Mouse (Mus musculus) mesoderm, embryonic 11.5 days (tissue): Measurements from ENCODE around the gene Stra6.

Experiments
- DNase-seq: peaks from one replicate; pipeline ENCODE4 v3.0.0-alpha.2; 2012; ENCODE audit warnings: low read depth, low spot score

The Stra6 gene

GRCm38 (mm10) chr9:58049861-58050260 lies 13.7 kb upstream of the Stra6 start:
- no peak for DNase-seq

- no peak for DNase-seq
These were observed 11.7 kb upstream of the Stra6 start for GRCm38 (mm10) chr9:58051937-58052336.

- peak; percentile 69 for DNase-seq
These were observed 10.5 kb upstream of the Stra6 start for GRCm38 (mm10) chr9:58053102-58053501.

- DNase-seq = no peak
These were observed 10.0 kb upstream of the Stra6 start for GRCm38 (mm10) chr9:58053544-58053943.

- DNase-seq = no peak
These were observed 9.6 kb upstream of the Stra6 start for GRCm38 (mm10) chr9:58054032-58054431.

- DNase-seq = no peak
These were observed 7.9 kb upstream of the Stra6 start for GRCm38 (mm10) chr9:58055666-58056065.

- no peak for DNase-seq
These were observed 3.7 kb upstream of the Stra6 start for GRCm38 (mm10) chr9:58059920-58060319.

- peak; percentile 86 for DNase-seq
These were observed 2.6 kb upstream of the Stra6 start for GRCm38 (mm10) chr9:58060677-58061667.

GRCm38 (mm10) chr9:58065532-58065931 lies 1.9 kb downstream of the Stra6 start:
- no peak for DNase-seq

- no peak for DNase-seq
These were observed 2.6 kb downstream of the Stra6 start for GRCm38 (mm10) chr9:58065977-58066730.

- no peak for DNase-seq
These were observed 3.1 kb downstream of the Stra6 start for GRCm38 (mm10) chr9:58066731-58067095.

- no peak for DNase-seq
These were observed 4.0 kb downstream of the Stra6 start for GRCm38 (mm10) chr9:58067546-58067945.

GRCm38 (mm10) chr9:58074561-58074960 lies 11.0 kb downstream of the Stra6 start:
- DNase-seq = no peak

GRCm38 (mm10) chr9:58084586-58084985 lies 21.0 kb downstream of the Stra6 start:
- no peak for DNase-seq

GRCm38 (mm10) chr9:58085074-58085473 lies 21.5 kb downstream of the Stra6 start:
- no peak for DNase-seq

- no peak for DNase-seq
These were observed 22.6 kb downstream of the Stra6 start for GRCm38 (mm10) chr9:58086203-58086602.

GRCm38 (mm10) chr9:58086861-58087260 lies 23.3 kb downstream of the Stra6 start:
- DNase-seq = no peak

- no peak for DNase-seq
These were observed 23.9 kb downstream of the Stra6 start for GRCm38 (mm10) chr9:58087277-58087998.

- DNase-seq = no peak
These were observed 28.2 kb downstream of the Stra6 start for GRCm38 (mm10) chr9:58091623-58092425.

GRCm38 (mm10) chr9:58092581-58093269 lies 29.1 kb downstream of the Stra6 start:
- no peak for DNase-seq
